Mouse (Mus musculus): ENCODE results near the gene Muc13.

DNA sequence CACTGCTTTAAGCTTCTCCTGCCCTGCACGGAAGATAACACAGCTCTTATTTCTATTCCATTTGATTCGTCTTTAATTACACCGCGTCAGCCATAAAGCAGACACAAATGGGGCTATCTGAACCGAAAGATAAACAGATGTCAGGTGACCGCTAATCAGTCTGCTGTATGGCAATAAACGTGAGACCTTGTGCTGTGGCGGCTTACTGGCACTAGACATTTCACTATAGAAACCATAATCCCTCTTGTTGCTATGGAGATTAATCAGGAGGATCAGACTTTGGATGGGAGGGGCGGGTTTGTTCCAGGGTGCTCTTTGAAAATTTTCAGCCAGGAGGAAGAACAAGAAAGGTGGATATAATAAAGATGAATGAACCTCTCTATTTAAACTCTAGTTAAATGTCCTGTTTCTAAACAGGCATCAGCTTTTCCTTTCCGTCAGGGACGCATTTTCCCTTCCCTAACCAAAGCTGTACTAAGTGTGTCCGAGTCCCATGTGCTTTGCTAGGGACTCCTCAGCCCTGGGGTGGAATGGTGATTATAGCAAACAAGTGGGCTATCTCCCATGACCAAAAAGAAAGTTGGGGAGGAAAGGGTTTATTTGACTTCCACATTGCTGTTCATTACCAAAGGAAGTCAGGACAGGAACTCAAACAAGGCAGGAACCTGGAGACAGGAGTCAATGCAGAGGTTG, 29.2 kb upstream of the Muc13 start:
- TF ChIP-seq GATA1 (IDR thresholded peaks at IDR 0.05; ENCODE audit: borderline replicate concordance, low read length) (no peak), FLI1 (IDR thresholded peaks at IDR 0.05; ENCODE audit: low read length) (no peak)
